ENCODE assay signal across 30 mouse cellular contexts in genomic region chr16:94093151-94093863, GRCm38 (mm10). TPM values are rescaled to one million over a fixed set of nuclear protein-coding genes. Genes with fewer than 3 reads are reported as not detected.
DNase-seq lines count a peak whose midpoint lies in the region; ATAC-seq and TF ChIP-seq lines count a peak whose summit lies in the region.
"Had no signal": no experiment of that assay in that cellular context is flagged by ENCODE, and none has a peak within 500 bp of the region (broad histone marks: within the 10 kb centered on the region; RNA-seq: fewer than 3 reads in every experiment).

No protein-coding gene starts in this region.

- no peak for TF ChIP-seq CTCF in kidney, postnatal 0 days (IDR thresholded peaks at IDR 0.05; ENCODE audit: low read depth)

- under 1% methylated on average over 24 of the region's 24 CpGs for WGBS in forebrain, embryonic 11.5 days
- under 1% methylated on average over 24 of the region's 24 CpGs for WGBS in forebrain, embryonic 14.5 days
- 3% methylated on average over 24 of the region's 24 CpGs for WGBS in kidney, postnatal 0 days
- WGBS in limb, embryonic 13.5 days, result 4% methylated on average over 24 of the region's 24 CpGs

- H3K27me3 ChIP-seq in forebrain, embryonic 11.5 days (ENCODE audit: control insufficient read depth, insufficient read depth, low read length), result peaks cover 93% of the 10 kb centered on the region
- peaks cover 89% of the 10 kb centered on the region for H3K27me3 ChIP-seq in forebrain, embryonic 14.5 days (replicated peaks; ENCODE audit: control insufficient read depth, insufficient read depth, low read length)
- H3K27me3 ChIP-seq in kidney, postnatal 0 days (ENCODE audit: insufficient read depth, low read length), result peaks cover 87% of the 10 kb centered on the region
- peaks cover 94% of the 10 kb centered on the region for H3K27me3 ChIP-seq in limb, embryonic 13.5 days

- no peak for ATAC-seq in forebrain, embryonic 11.5 days (replicated peaks; ENCODE audit: low FRiP score)
- no peak for ATAC-seq in forebrain, embryonic 14.5 days
- no peak for ATAC-seq in kidney, postnatal 0 days (replicated peaks; ENCODE audit: low FRiP score, low read depth)
- no peak for ATAC-seq in limb, embryonic 13.5 days (ENCODE audit: low FRiP score, low read depth)
- ATAC-seq: CD4-positive, CD25-positive, alpha-beta regulatory T cell, adult 4 months; inflammation-experienced regulatory T-cells, adult 6 months; liver, postnatal 0 days; lung, postnatal 0 days had no signal

- H3K4me1 ChIP-seq in forebrain, embryonic 11.5 days (replicated peaks; ENCODE audit: control insufficient read depth, insufficient read depth, low read length), result peaks cover 2% of the 10 kb centered on the region
- no peaks in the 10 kb centered on the region for H3K4me1 ChIP-seq in forebrain, embryonic 14.5 days (ENCODE audit: control insufficient read depth, insufficient read depth, low read length)
- peaks cover 5% of the 10 kb centered on the region; the same call in 1 of the 2 replicates for H3K4me1 ChIP-seq in kidney, postnatal 0 days (replicated peaks; ENCODE audit: insufficient read depth, low read length)
- peaks cover 38% of the 10 kb centered on the region for H3K4me1 ChIP-seq in limb, embryonic 13.5 days
- H3K4me1 ChIP-seq: hindbrain, embryonic 12.5 days had no signal

- H3K9me3 ChIP-seq in forebrain, embryonic 11.5 days (ENCODE audit: control insufficient read depth, low read length), result no peaks in the 10 kb centered on the region
- no peaks in the 10 kb centered on the region for H3K9me3 ChIP-seq in forebrain, embryonic 14.5 days (replicated peaks; ENCODE audit: control insufficient read depth, low read length)
- H3K9me3 ChIP-seq in kidney, postnatal 0 days (replicated peaks; ENCODE audit: low read length), result no peaks in the 10 kb centered on the region
- no peaks in the 10 kb centered on the region for H3K9me3 ChIP-seq in limb, embryonic 13.5 days
- H3K9me3 ChIP-seq: forebrain, embryonic 12.5 days; heart, embryonic 12.5 days; hindbrain, embryonic 12.5 days had no signal

- H3K9ac ChIP-seq in forebrain, embryonic 11.5 days (ENCODE audit: low read length), result no peak overlapping the region
- no peak overlapping the region for H3K9ac ChIP-seq in forebrain, embryonic 14.5 days (ENCODE audit: low read length)
- no peak overlapping the region for H3K9ac ChIP-seq in kidney, postnatal 0 days (ENCODE audit: low read depth, low read length)
- H3K9ac ChIP-seq in limb, embryonic 13.5 days, result no peak overlapping the region
- H3K9ac ChIP-seq: forebrain, embryonic 12.5 days; heart, embryonic 12.5 days; hindbrain, embryonic 12.5 days; liver, postnatal 0 days had no signal

- H3K36me3 ChIP-seq in forebrain, embryonic 11.5 days (ENCODE audit: control insufficient read depth, insufficient read depth, low read length), result no peaks in the 10 kb centered on the region
- no peaks in the 10 kb centered on the region for H3K36me3 ChIP-seq in forebrain, embryonic 14.5 days (ENCODE audit: control insufficient read depth, insufficient read depth, low read length)
- no peaks in the 10 kb centered on the region for H3K36me3 ChIP-seq in kidney, postnatal 0 days (ENCODE audit: insufficient read depth, low read length)
- no peaks in the 10 kb centered on the region for H3K36me3 ChIP-seq in limb, embryonic 13.5 days
- H3K36me3 ChIP-seq: forebrain, embryonic 12.5 days; heart, embryonic 12.5 days; hindbrain, embryonic 12.5 days had no signal

- no peak overlapping the region for H3K27ac ChIP-seq in forebrain, embryonic 11.5 days (ENCODE audit: low read depth, low read length)
- H3K27ac ChIP-seq in forebrain, embryonic 14.5 days (ENCODE audit: low read depth, low read length), result no peak overlapping the region
- H3K27ac ChIP-seq in kidney, postnatal 0 days, result no peak overlapping the region
- no peak overlapping the region for H3K27ac ChIP-seq in limb, embryonic 13.5 days
- H3K27ac ChIP-seq: forebrain, embryonic 12.5 days; hindbrain, embryonic 12.5 days; macrophage had no signal

- DNase-seq in forebrain, embryonic 11.5 days (ENCODE audit: low spot score), result peak; percentile 60
- DNase-seq in forebrain, embryonic 14.5 days (ENCODE audit: low spot score), result no peak
- no peak for DNase-seq in kidney, postnatal 0 days (ENCODE audit: low spot score)
- DNase-seq in kidney, postnatal 4 days, result no peak
- peak; percentile 45 for DNase-seq in embryo, embryonic 11 days
- DNase-seq in c-Kit-positive CD71-positive TER-119-positive erythroid progenitor cells, embryonic 14.5 days (ENCODE audit: low spot score), result no peak
- no peak for DNase-seq in layer of hippocampus, adult 8-10 months (ENCODE audit: low spot score in 2 of 2)
- DNase-seq: cerebellum, adult 18-20 months; cerebellum, postnatal 14 days; gastrocnemius, postnatal 14 days; heart, postnatal 10 days; kidney, adult 9 months; kidney, postnatal 36 days; layer of hippocampus, adult 9-11 months; left cerebral cortex, postnatal 4 days; liver, postnatal 0 days; right cerebral cortex, postnatal 25 days; thymus, postnatal 36 days had no signal

- H3K4me2 ChIP-seq in forebrain, embryonic 11.5 days (ENCODE audit: low read depth, low read length, severe bottlenecking), result no peak overlapping the region
- H3K4me2 ChIP-seq in forebrain, embryonic 14.5 days (ENCODE audit: low read length), result no peak overlapping the region
- 0 out of 2 replicates have a peak overlapping the region, but pooled peaks have one; percentile 13 for H3K4me2 ChIP-seq in kidney, postnatal 0 days (ENCODE audit: low read length)
- H3K4me2 ChIP-seq in limb, embryonic 13.5 days (replicated peaks), result 0 out of 2 replicates have a peak overlapping the region, but pooled peaks have one; percentile 4
- H3K4me2 ChIP-seq: forebrain, embryonic 12.5 days; heart, embryonic 12.5 days; hindbrain, embryonic 12.5 days; liver, embryonic 11.5 days had no signal

- H3K4me3 ChIP-seq in forebrain, embryonic 11.5 days (ENCODE audit: low read depth, low read length), result no peak overlapping the region
- no peak overlapping the region for H3K4me3 ChIP-seq in forebrain, embryonic 14.5 days (ENCODE audit: low read depth, low read length)
- H3K4me3 ChIP-seq in kidney, postnatal 0 days (replicated peaks; ENCODE audit: low read depth, low read length), result no peak overlapping the region
- H3K4me3 ChIP-seq in limb, embryonic 13.5 days, result no peak overlapping the region
- H3K4me3 ChIP-seq: forebrain, embryonic 12.5 days; heart, embryonic 12.5 days; hindbrain, embryonic 12.5 days had no signal

RNA-seq across cellular contexts. Expression of gene Sim2, which starts 8.6 kb away (rescaled TPM):
- polyA plus RNA-seq in forebrain, embryonic 11.5 days (2014; fragmentation: Nextera tagmentation; extraction: Ambion mirVana), result 1.2 and 1.3 TPM in 2 replicates
- 0.12 and 0.29 TPM in 2 replicates for polyA plus RNA-seq in forebrain, embryonic 14.5 days (2014; fragmentation: Nextera tagmentation; extraction: Ambion mirVana)
- polyA plus RNA-seq in kidney, postnatal 0 days (2015; fragmentation: Nextera tagmentation; extraction: Ambion mirVana), result 3.0 and 3.1 TPM in 2 replicates
- polyA plus RNA-seq in limb, embryonic 13.5 days (2015; fragmentation: Nextera tagmentation; extraction: Ambion mirVana), result 1.4 and 2.2 TPM in 2 replicates
- 1 to 10 TPM in 1 of 4 experiments, under 1 TPM in 2, not detected in 1; 0.18 to 1.4 (median 0.23) TPM for total RNA-seq in layer of hippocampus, adult 8-10 months (2022)
- total RNA-seq: adrenal gland, adult 18-20 months; heart, postnatal 10 days; left cerebral cortex, adult 18-20 months; midbrain, postnatal 0 days had no signal
- polyA plus RNA-seq: CD4-positive, CD25-positive, alpha-beta regulatory T cell, adult 4 months; heart, embryonic 12.5 days; inflammation-experienced regulatory T-cells, adult 6 months; liver, postnatal 0 days; lung, postnatal 0 days; macrophage had no signal

Comparison
In these comparisons a context has a peak if more than half of its experiments do, and no peak if none do; other contexts are left out.
1. DNase-seq: peak in forebrain, embryonic 11.5 days (single experiment) and embryo, embryonic 11 days (single experiment); none in forebrain, embryonic 14.5 days (single experiment), kidney, postnatal 0 days (single experiment), kidney, postnatal 4 days (0 of 2), c-Kit-positive CD71-positive TER-119-positive erythroid progenitor cells, embryonic 14.5 days (single experiment) and layer of hippocampus, adult 8-10 months (0 of 2).
2. H3K4me2 ChIP-seq: peak in kidney, postnatal 0 days (single experiment) and limb, embryonic 13.5 days (single experiment); none in forebrain, embryonic 11.5 days (single experiment) and forebrain, embryonic 14.5 days (single experiment).